Mouse (Mus musculus): ENCODE data around the gene Tas2r117.

DNA sequence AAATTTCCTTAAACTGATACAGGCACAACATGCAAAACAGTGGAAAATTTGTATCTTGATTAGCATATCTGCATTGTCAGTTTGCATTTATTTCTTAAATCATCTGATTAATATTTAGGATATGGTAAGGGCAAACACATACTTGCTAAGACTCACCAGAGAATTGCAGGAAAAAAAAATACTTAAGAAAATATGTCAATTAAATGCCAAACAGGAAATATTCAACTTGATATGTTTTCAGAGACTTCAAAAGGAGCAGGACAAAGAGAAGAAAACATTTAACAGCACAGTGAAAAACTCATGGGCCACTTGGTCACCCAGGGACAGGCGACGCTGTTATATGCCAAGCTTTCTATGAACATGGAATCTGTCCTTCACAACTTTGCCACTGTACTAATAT, 40.8 kb upstream of the Tas2r117 start, which contains the start of gene Tas2r102:
- TF ChIP-seq CTCF (IDR thresholded peaks at IDR 0.05; ENCODE audit: insufficient read depth, low read depth, low read length) (no peak), POLR2A (IDR thresholded peaks at IDR 0.05; ENCODE audit: insufficient read depth, low read depth, low read length) (no peak)

All from olfactory bulb, adult 2 months (tissue).